Mouse (Mus musculus) stomach, postnatal 0 days (tissue): Measurements from ENCODE around the gene Sstr2.

Source experiments
- CTCF ChIP-seq: IDR thresholded peaks from 2 replicates; pipeline ENCODE4 v1.5.1; 2016; ENCODE audit warnings: antibody characterized with exemption, low read depth, mild to moderate bottlenecking, moderate library complexity
- EP300 ChIP-seq: optimal IDR thresholded peaks from 2 replicates; pipeline ENCODE3; 2016; ENCODE audit warnings: antibody characterized with exemption

DNA sequence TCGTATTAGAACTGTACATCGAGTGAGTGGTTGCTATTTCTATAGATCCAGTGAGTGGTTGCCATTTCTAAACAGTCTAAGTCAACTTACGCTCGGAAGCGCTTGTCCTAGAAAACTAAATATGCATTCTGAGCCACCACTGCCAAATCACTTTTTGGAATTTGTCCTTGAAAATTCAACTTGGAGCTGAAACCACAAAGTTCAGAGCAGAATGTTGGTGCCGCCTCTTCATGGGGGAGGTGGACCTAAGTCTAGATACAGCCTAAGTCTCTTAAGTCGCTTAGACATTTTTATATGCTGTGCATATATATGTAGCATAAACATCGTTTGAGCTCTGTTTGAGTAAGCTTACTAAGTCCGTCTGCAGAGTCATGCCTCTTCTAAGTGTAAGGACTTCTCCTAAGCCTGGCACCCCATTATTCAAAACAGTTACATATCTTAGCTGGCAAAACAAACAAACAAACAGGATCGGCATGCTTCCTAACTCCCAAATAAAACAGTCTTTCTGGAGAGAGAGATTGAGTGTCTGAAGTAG is 8.0 kb upstream of the Sstr2 start:
- TF ChIP-seq CTCF: no peak
- TF ChIP-seq EP300: no peak
